Mouse (Mus musculus) urinary bladder, postnatal 4 days (tissue): Measurements from ENCODE around the gene Zfp947.
A peak's percentile ranks its signal among the peaks of the same experiment; 100 is the strongest.
"Not testable (repeated sequence)": the region's sequence is repeated elsewhere in the genome, so short reads cannot be mapped to it uniquely, and the experiment has no call there.

Source experiments
- DNase-seq, 2 experiments: peaks; one replicate each; pipeline ENCODE4 v3.0.0; 2021 to 2022; ENCODE audit warnings: low spot score in 2 of 2

Gene Zfp947

DNA sequence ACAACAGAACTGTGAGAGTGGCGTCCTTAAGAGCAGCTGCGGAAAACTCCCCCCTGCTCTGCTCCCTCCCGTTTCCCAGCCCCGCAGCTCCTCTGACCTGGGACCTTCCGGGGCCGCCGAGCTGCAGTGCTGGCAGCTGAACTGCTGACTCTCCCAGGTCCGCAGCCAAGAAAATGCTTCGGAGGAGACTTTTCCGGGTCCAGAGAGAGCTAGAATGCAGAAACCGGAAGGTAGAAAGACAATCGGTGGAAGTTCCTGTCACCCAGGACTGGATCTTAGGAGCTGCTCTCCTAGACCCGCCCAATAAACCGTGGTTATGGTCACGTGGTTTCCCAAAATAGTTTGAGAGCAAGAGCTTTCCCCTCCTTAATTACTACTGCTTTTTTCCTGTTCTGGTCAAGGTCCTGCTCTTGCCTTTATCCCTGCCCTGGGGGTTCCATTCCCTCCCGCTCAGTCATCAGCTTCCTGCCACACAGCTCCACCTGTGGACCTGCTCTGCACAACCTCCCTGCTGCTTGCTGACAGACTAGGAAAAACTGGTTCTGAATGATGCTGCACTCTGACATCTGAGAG is at the start of gene Zfp947:
TSS of gene Zfp947 (minus strand) at position 469 of the 573 bp plus-strand sequence.
- DNase-seq, result peak in 1 of 2 experiments; percentile 34

DNA sequence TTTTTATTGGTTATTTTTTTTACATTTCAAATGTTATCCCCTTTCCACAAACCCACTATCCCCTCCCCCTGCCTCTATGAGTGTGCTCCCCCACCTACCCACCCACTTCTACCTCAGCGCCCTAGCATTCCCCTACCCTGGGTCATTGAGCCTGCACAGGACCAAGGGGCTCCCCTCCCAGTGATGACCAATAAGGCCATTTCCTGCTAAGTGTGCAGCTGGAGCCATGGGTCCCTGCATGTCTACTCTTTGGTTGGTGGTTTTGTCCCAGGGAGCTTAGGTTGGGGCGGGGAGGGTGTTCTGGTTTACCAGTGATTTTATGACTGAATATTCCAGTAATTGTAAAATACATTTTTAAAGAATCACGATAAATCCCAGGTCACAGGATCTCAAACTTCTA is 686 bp downstream of the Zfp947 start:
- DNase-seq, result not testable (repeated sequence)

DNA sequence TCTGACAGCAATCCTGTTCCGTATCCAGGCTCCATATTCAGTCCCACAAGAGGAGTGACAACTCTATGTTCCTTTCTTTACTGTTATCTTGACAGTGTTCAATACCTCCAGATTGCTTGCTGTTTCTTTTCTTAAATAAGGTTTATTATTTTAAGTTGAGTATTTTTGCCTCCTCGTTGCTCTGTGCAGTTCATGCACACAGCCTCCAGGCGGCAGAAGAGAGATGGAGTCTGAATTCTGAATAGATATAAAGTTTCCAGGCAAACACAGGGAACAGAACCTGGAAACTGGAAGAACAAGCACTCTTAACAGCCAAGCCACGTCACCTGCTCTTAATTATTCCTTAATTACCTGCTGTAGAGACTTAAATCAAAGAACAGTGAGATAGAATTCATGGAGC is 12.0 kb downstream of the Zfp947 start:
- DNase-seq, result not testable (repeated sequence)

DNA sequence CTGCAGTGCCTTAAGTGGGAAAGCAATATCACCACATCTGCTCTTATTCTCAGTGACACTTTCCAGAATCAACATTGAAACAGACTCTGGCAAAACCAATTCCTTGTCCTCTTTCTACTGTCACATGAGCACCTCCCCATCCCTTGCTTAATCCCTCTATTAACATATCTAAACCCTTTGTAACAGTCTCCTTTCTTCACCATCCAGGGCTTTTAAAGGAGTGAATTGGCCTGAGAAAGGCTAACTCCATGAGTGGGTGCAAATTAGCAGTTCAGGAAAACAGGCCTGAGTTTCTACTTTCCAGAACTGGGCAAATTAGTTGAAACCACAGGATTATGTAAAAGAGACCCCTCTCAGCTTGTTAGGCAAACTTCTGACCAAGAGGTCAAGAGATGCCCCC is 47.2 kb downstream of the Zfp947 start:
- no peak for DNase-seq
